Mouse (Mus musculus) megakaryocyte, embryonic 14.5 days (primary cell): ENCODE data around the gene Higd1a.

ENCODE experiments used
- FLI1 ChIP-seq: IDR thresholded peaks from 2 replicates; pipeline ENCODE4 v1.6.1; 2012; ENCODE audit warnings: low read length, inconsistent platforms, mixed read lengths
- GATA1 ChIP-seq: IDR thresholded peaks from 3 replicates; pipeline ENCODE4 v1.6.1; 2012; ENCODE audit warnings: mixed read lengths, low read length, inconsistent platforms, borderline replicate concordance

DNA sequence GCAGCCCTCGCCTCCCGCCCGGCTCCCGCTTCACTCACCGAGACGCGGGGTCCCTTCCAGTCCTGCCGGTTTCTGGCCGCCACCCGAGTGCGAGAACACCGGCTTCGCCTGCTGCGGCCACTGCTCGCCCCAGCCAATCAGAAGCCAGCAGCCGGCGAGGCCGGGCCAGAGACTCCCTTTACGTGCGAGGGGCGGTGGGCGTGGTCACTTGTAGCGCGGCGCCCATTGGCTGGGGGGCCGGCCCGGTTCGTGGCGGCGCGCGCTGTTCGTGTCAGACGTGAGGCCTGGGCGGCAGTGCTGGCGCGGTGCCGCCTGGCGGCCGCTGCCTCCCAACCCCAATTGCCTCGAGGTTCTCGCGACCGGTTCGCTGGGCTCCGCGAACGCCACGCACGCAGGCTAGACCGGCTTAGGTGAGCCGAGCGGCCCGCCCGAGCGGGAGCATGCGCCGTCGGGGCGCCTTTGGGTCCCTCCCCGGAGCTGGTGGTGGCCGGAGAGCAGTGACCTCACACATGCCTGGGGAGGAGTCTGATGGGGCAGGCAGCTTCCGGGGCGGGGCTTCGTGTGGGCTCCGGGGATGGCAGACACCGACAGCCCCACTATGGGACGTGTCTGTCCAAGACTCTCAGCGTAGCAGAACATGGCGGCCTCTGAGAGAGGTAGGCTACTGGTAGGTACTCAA is 549 bp downstream of the Higd1a start:
- no peak for TF ChIP-seq GATA1
- peak; percentile 15; the same call in 1 of the 2 replicates for TF ChIP-seq FLI1
